Mouse (Mus musculus) liver, postnatal 0 days (tissue): ENCODE results near the gene Sphk1.

Experiments used
- CTCF ChIP-seq: sonication (generic); IDR thresholded peaks from 2 replicates; pipeline ENCODE4 v1.5.1; 2016; ENCODE audit warnings: antibody characterized with exemption, low read depth
- EP300 ChIP-seq: IDR thresholded peaks from 2 replicates; pipeline ENCODE4 v1.6.1; 2016; ENCODE audit warnings: antibody characterized with exemption, low read depth, mild to moderate bottlenecking

DNA sequence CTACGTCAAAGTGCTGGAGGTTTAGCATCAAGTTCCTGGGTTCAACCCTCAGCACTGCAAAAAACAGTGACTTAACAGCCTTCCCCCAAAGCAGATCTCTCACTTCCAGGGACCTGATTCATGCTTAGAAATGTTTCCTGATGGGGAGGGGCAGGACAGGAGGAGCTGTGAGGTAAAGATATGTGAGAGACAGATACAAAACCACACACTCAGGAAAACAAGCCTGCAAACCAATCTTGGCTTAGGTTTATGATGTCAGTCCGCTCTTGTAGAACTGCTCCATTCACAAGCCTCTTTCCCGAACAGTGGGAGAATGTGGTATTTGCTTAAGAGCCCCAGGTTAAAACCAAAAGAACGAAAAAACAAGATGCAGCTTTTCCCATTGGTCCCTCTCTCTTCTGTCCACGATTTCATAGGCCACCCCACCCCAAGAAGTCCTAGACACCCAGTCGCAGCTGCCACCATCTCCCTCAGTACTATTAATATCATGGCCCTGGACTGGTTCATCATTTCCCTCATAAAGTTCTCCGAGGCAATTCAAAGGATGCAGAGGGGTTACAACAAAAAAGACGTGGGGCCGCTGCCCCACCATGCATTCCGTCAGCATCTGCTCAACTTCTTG lies 49.4 kb downstream of the Sphk1 start:
- TF ChIP-seq EP300 (peak; percentile 90), CTCF (no peak)
